Mouse (Mus musculus): Measurements from ENCODE around the gene Gipc3. TPM values are rescaled to one million over a fixed set of nuclear protein-coding genes. Genes with fewer than 3 reads are reported as not detected.

Gipc3 gene
- polyA plus RNA-seq, 1 experiment from 2014 or later, result not detected

DNA sequence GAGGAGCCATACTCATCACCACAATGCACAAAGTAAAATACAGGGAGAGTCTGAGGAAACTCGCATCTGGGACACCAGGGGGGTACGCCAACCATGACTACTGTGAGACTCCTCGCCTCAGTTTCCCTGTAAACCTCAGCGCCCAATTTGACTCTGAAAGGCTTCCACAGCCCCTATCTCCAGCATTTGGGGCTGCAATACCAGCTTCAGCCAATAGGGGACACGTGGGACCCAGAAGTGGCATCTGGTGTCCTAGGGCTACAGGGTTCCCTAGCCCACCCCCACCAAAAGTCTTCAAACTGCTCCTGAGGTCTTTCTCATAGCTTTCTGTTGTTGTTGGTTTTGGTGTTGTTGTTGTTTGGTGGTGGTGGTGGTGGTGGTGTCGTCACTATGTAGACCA, 54.5 kb downstream of the Gipc3 start:
- DNase-seq (ENCODE audit: low spot score) (peak; percentile 66), ATAC-seq (ENCODE audit: insufficient number of reproducible peaks, low FRiP score, low TSS enrichment, low read depth) (no peak)
- 31% methylated on average over 6 of the region's 6 CpGs for whole genome bisulfite sequencing
- H3K27ac ChIP-seq (replicated peaks; ENCODE audit: low read depth, low read length), result no peak overlapping the region
- H3K4me3 ChIP-seq (ENCODE audit: low read depth, low read length), result no peak overlapping the region
- H3K9ac ChIP-seq (ENCODE audit: low read length), result no peak overlapping the region
- H3K4me2 ChIP-seq (ENCODE audit: low read depth, severe bottlenecking), result no peak overlapping the region
- peaks cover 40% of the 10 kb centered on the region for H3K27me3 ChIP-seq (ENCODE audit: control insufficient read depth, insufficient read depth, low read length)
- H3K36me3 ChIP-seq (ENCODE audit: control insufficient read depth, insufficient read depth, low read length), result no peaks in the 10 kb centered on the region
- no peaks in the 10 kb centered on the region for H3K9me3 ChIP-seq (ENCODE audit: control insufficient read depth, low read length)
- H3K4me1 ChIP-seq (ENCODE audit: control insufficient read depth, insufficient read depth, low read length), result peaks cover 14% of the 10 kb centered on the region

DNA sequence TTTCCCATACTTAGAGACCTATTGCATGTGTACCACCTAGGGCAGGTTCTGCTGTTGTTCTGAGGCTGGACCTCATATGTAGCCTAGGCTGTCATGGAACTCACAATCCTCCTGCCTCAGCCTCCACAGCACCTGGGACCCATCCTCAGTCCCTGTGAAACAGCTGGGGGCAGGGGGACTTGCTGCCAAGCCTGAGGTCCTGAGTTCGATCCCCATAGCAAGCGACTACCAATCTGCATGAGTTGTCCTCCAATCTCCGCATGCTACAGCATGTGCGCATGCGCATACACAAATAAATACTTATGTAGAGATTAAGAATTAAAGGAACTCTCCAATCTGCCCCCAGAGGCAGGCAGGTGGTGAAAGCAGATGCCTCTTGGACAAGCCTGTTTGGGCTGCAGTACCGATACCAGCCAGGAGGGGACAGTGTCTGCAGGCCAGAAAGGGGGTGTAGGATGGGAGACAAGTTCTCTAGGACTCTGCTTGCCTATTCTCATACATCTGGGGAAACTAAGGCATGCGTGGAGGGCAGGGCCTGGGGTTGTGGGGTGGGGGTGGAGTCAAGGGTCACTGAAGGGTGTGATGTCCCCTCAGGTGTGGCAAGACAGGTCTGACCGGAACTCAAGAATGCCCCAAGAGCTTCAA, 55.4 kb downstream of the Gipc3 start:
- Histone ChIP-seq H3K4me1 (ENCODE audit: control insufficient read depth, insufficient read depth, low read length) (peaks cover 13% of the 10 kb centered on the region), H3K4me2 (ENCODE audit: low read depth, severe bottlenecking) (no peak overlapping the region), H3K4me3 (ENCODE audit: low read depth, low read length) (no peak overlapping the region), H3K9ac (ENCODE audit: low read length) (no peak overlapping the region), H3K9me3 (ENCODE audit: control insufficient read depth, low read length) (no peaks in the 10 kb centered on the region), H3K36me3 (ENCODE audit: control insufficient read depth, insufficient read depth, low read length) (no peaks in the 10 kb centered on the region), H3K27me3 (ENCODE audit: control insufficient read depth, insufficient read depth, low read length) (peaks cover 49% of the 10 kb centered on the region), H3K27ac (replicated peaks; ENCODE audit: low read depth, low read length) (no peak overlapping the region)
- ATAC-seq (ENCODE audit: insufficient number of reproducible peaks, low FRiP score, low TSS enrichment, low read depth), result no peak
- peak; percentile 76 for DNase-seq (ENCODE audit: low spot score)
- WGBS, result 58% methylated on average over 8 of the region's 8 CpGs

DNA sequence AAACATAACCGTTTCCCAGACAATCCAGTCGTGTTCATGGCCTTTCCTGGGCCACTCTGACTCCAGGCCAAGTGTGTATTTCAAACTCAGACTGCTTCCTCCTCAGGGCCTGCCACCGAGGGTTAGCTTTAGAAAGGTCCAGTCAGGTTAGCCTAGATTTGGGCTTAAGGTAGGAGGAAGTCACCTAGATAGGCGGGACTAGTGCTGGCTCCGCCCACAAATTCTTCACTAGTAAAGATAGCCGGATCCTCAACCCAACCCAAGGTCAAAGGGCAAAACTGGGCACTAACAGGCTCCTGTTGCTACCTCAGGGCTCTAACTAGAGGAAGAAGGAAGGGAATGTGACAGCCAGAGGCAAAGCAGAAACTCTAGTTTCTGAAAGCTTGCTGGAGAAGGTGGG, 56.5 kb downstream of the Gipc3 start:
- no peak overlapping the region for H3K9ac ChIP-seq (ENCODE audit: low read length)
- H3K4me1 ChIP-seq (ENCODE audit: control insufficient read depth, insufficient read depth, low read length), result peaks cover 13% of the 10 kb centered on the region
- H3K9me3 ChIP-seq (ENCODE audit: control insufficient read depth, low read length), result no peaks in the 10 kb centered on the region
- no peak overlapping the region for H3K4me2 ChIP-seq (ENCODE audit: low read depth, severe bottlenecking)
- no peak for ATAC-seq (ENCODE audit: insufficient number of reproducible peaks, low FRiP score, low TSS enrichment, low read depth)
- no peaks in the 10 kb centered on the region for H3K36me3 ChIP-seq (ENCODE audit: control insufficient read depth, insufficient read depth, low read length)
- no peak for DNase-seq (ENCODE audit: low spot score)
- 37% methylated on average over 6 of the region's 6 CpGs for WGBS
- no peak overlapping the region for H3K4me3 ChIP-seq (ENCODE audit: low read depth, low read length)
- H3K27me3 ChIP-seq (ENCODE audit: control insufficient read depth, insufficient read depth, low read length), result peaks cover 54% of the 10 kb centered on the region
- H3K27ac ChIP-seq (replicated peaks; ENCODE audit: low read depth, low read length), result no peak overlapping the region

DNA sequence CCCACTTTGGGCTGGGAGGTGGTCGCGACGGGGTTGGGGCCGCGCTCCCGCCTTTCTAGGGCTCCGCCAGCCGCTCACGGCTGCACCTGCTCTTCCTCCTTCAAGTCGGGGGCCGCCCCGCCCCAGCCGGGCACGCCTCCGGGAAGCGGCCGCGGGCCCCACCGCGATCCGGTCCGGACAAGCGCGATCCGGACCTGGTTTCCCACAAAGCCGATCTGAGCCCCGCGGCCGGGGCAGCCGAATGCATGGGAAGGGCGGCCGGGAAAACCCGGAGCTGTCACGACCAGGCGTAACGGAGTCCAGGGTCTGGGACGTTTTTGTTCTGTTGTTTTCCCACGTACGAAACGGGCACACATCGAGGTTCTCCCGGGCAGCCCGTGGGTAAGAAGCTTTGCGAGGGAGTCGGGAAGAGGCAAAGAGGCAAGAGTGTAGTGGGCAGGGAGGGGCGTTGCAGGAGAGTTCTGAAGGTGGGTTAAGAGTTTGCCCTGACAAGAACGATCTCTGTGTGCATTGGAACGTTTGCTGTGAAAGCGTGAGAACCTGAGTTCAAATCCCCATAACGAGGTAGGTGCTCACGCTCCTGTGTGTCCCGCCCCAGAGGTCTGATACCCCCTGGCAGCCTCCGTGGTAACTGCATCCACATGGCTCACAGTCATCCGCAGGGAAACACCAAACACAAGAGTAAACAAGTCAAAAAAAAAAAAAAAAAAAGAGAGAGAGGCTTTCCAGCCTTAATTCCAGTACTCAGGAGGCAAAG, 57.2 kb downstream of the Gipc3 start:
- 2% methylated on average over 53 of the region's 54 CpGs for WGBS

More for the DNA sequence above, 57.2 kb downstream of the Gipc3 start:
- H3K27ac ChIP-seq (replicated peaks; ENCODE audit: low read depth, low read length), result no peak overlapping the region
- ATAC-seq (ENCODE audit: insufficient number of reproducible peaks, low FRiP score, low TSS enrichment, low read depth) (peak; percentile 66), DNase-seq (ENCODE audit: low spot score) (peak; percentile 95)
- H3K4me2 ChIP-seq (ENCODE audit: low read depth, severe bottlenecking), result peak overlapping the region; percentile 67
- peaks cover 51% of the 10 kb centered on the region for H3K27me3 ChIP-seq (ENCODE audit: control insufficient read depth, insufficient read depth, low read length)
- H3K9ac ChIP-seq (ENCODE audit: low read length), result peak overlapping the region; percentile 34
- H3K36me3 ChIP-seq (ENCODE audit: control insufficient read depth, insufficient read depth, low read length), result no peaks in the 10 kb centered on the region
- peaks cover 10% of the 10 kb centered on the region for H3K4me1 ChIP-seq (ENCODE audit: control insufficient read depth, insufficient read depth, low read length)
- H3K4me3 ChIP-seq (ENCODE audit: low read depth, low read length), result peak overlapping the region; percentile 32
- no peaks in the 10 kb centered on the region for H3K9me3 ChIP-seq (ENCODE audit: control insufficient read depth, low read length)

Small RNA genes within 50 kb of the gene (microRNA-seq; reads per million reads assigned to microRNA genes)
- gene Mir6913, result not detected

Other genes with a start within 250 kb of the Gipc3 start
- gene Creb3l3, start 244.4 kb downstream of the Gipc3 start, polyA plus RNA-seq (2014; fragmentation: Nextera tagmentation; extraction: Ambion mirVana), result 0.27 and 0.28 TPM in 2 replicates
- 230 and 239 TPM in 2 replicates for gene Map2k2, start 237.4 kb downstream of the Gipc3 start, polyA plus RNA-seq (2014; fragmentation: Nextera tagmentation; extraction: Ambion mirVana)
- 6.7 and 8.4 TPM in 2 replicates for gene Zbtb7a, start 208.0 kb downstream of the Gipc3 start, polyA plus RNA-seq (2014; fragmentation: Nextera tagmentation; extraction: Ambion mirVana)
- 53.3 and 56.9 TPM in 2 replicates for gene Pias4, start 175.3 kb downstream of the Gipc3 start, polyA plus RNA-seq (2014; fragmentation: Nextera tagmentation; extraction: Ambion mirVana)
- 428 TPM in 2 replicates for gene Eef2, start 166.6 kb downstream of the Gipc3 start, polyA plus RNA-seq (2014; fragmentation: Nextera tagmentation; extraction: Ambion mirVana)
- 43.3 and 49.1 TPM in 2 replicates for gene Dapk3, start 160.3 kb downstream of the Gipc3 start, polyA plus RNA-seq (2014; fragmentation: Nextera tagmentation; extraction: Ambion mirVana)
- gene 4930442H23Rik, start 159.4 kb downstream of the Gipc3 start, polyA plus RNA-seq (2014; fragmentation: Nextera tagmentation; extraction: Ambion mirVana), result not detected in 2 replicates
- gene Nmrk2, start 141.2 kb downstream of the Gipc3 start, polyA plus RNA-seq (2014; fragmentation: Nextera tagmentation; extraction: Ambion mirVana), result 0.08 TPM in 1 of 2 replicates, not detected in the other
- gene Atcay, start 112.4 kb downstream of the Gipc3 start, polyA plus RNA-seq (2014; fragmentation: Nextera tagmentation; extraction: Ambion mirVana), result 0.11 and 0.27 TPM in 2 replicates
- 3.4 and 4.2 TPM in 2 replicates for gene Zfr2, start 110.1 kb downstream of the Gipc3 start, polyA plus RNA-seq (2014; fragmentation: Nextera tagmentation; extraction: Ambion mirVana)
- gene Matk, start 90.3 kb downstream of the Gipc3 start, polyA plus RNA-seq (2014; fragmentation: Nextera tagmentation; extraction: Ambion mirVana), result 1.2 and 2.3 TPM in 2 replicates
- 198 and 217 TPM in 2 replicates for gene Mrpl54, start 76.3 kb downstream of the Gipc3 start, polyA plus RNA-seq (2014; fragmentation: Nextera tagmentation; extraction: Ambion mirVana)
- 45.3 and 46.3 TPM in 2 replicates for gene Apba3, start 76.3 kb downstream of the Gipc3 start, polyA plus RNA-seq (2014; fragmentation: Nextera tagmentation; extraction: Ambion mirVana)
- gene Tjp3, start 51.7 kb downstream of the Gipc3 start, polyA plus RNA-seq (2014; fragmentation: Nextera tagmentation; extraction: Ambion mirVana), result 2.0 TPM in 2 replicates
- 49.0 and 60.6 TPM in 2 replicates for gene Pip5k1c, start 50.3 kb downstream of the Gipc3 start, polyA plus RNA-seq (2014; fragmentation: Nextera tagmentation; extraction: Ambion mirVana)
- gene Cactin, start 22.2 kb downstream of the Gipc3 start, polyA plus RNA-seq (2014; fragmentation: Nextera tagmentation; extraction: Ambion mirVana), result 35.9 and 40.0 TPM in 2 replicates
- 1.7 and 1.8 TPM in 2 replicates for gene Tbxa2r, start 14.5 kb downstream of the Gipc3 start, polyA plus RNA-seq (2014; fragmentation: Nextera tagmentation; extraction: Ambion mirVana)
- gene Hmg20b, start 7.2 kb upstream of the Gipc3 start, polyA plus RNA-seq (2014; fragmentation: Nextera tagmentation; extraction: Ambion mirVana), result 129 and 130 TPM in 2 replicates
- 4.7 and 5.9 TPM in 2 replicates for gene Mfsd12, start 14.2 kb upstream of the Gipc3 start, polyA plus RNA-seq (2014; fragmentation: Nextera tagmentation; extraction: Ambion mirVana)
- 0.21 and 0.45 TPM in 2 replicates for gene 4930404N11Rik, start 22.6 kb upstream of the Gipc3 start, polyA plus RNA-seq (2014; fragmentation: Nextera tagmentation; extraction: Ambion mirVana)
- 107 and 119 TPM in 2 replicates for gene Fzr1, start 35.2 kb upstream of the Gipc3 start, polyA plus RNA-seq (2014; fragmentation: Nextera tagmentation; extraction: Ambion mirVana)
- gene Dohh, start 41.2 kb upstream of the Gipc3 start, polyA plus RNA-seq (2014; fragmentation: Nextera tagmentation; extraction: Ambion mirVana), result 53.7 and 55.7 TPM in 2 replicates
- 2.1 and 2.8 TPM in 2 replicates for gene Gm48551, start 41.2 kb upstream of the Gipc3 start, polyA plus RNA-seq (2014; fragmentation: Nextera tagmentation; extraction: Ambion mirVana)
- gene Gm48552, start 45.7 kb upstream of the Gipc3 start, polyA plus RNA-seq (2014; fragmentation: Nextera tagmentation; extraction: Ambion mirVana), result 0.40 and 1.0 TPM in 2 replicates
- 3.4 and 3.5 TPM in 2 replicates for gene Smim24, start 49.8 kb upstream of the Gipc3 start, polyA plus RNA-seq (2014; fragmentation: Nextera tagmentation; extraction: Ambion mirVana)
- gene Nfic, start 112.4 kb upstream of the Gipc3 start, polyA plus RNA-seq (2014; fragmentation: Nextera tagmentation; extraction: Ambion mirVana), result 16.7 and 18.7 TPM in 2 replicates
- gene Celf5, start 139.4 kb upstream of the Gipc3 start, polyA plus RNA-seq (2014; fragmentation: Nextera tagmentation; extraction: Ambion mirVana), result 0.33 and 0.77 TPM in 2 replicates
- gene Ncln, start 153.1 kb upstream of the Gipc3 start, polyA plus RNA-seq (2014; fragmentation: Nextera tagmentation; extraction: Ambion mirVana), result 60.3 and 66.8 TPM in 2 replicates
- gene S1pr4, start 156.9 kb upstream of the Gipc3 start, polyA plus RNA-seq (2014; fragmentation: Nextera tagmentation; extraction: Ambion mirVana), result 0.10 and 0.43 TPM in 2 replicates
- 0.99 and 1.1 TPM in 2 replicates for gene Gna15, start 181.0 kb upstream of the Gipc3 start, polyA plus RNA-seq (2014; fragmentation: Nextera tagmentation; extraction: Ambion mirVana)
- 80.3 and 82.1 TPM in 2 replicates for gene Gna11, start 201.9 kb upstream of the Gipc3 start, polyA plus RNA-seq (2014; fragmentation: Nextera tagmentation; extraction: Ambion mirVana)
- 259 and 343 TPM in 2 replicates for gene Aes, start 216.2 kb upstream of the Gipc3 start, polyA plus RNA-seq (2014; fragmentation: Nextera tagmentation; extraction: Ambion mirVana)
- 13.7 and 18.4 TPM in 2 replicates for gene Tle2, start 231.3 kb upstream of the Gipc3 start, polyA plus RNA-seq (2014; fragmentation: Nextera tagmentation; extraction: Ambion mirVana)